Mouse (Mus musculus) embryonic facial prominence, embryonic 12.5 days (tissue): ENCODE data around the gene Sart3. TPM values are rescaled to one million over a fixed set of nuclear protein-coding genes. Genes with fewer than 3 reads are reported as not detected.

Experiments used
- ATAC-seq: fragments of 200-750 bp; cut with Nextera tagmentation; 2 replicates; pipeline ENCODE4 v1.8.0; 2017; ENCODE audit not compliant: insufficient number of reproducible peaks, insufficient read depth, low FRiP score, low TSS enrichment
- H3K27ac ChIP-seq: fragments of 300-500 bp; sonication (generic); 2 replicates; pipeline ENCODE4 v1.5.1; 2016; ENCODE audit warnings: mild to moderate bottlenecking
- H3K27me3 ChIP-seq: fragments of 300-500 bp; sonication (generic); 2 replicates; pipeline ENCODE4 v1.6.1; 2016; ENCODE audit warnings: mild to moderate bottlenecking, moderate library complexity
- H3K36me3 ChIP-seq: fragments of 300-500 bp; sonication (generic); 2 replicates; pipeline ENCODE4 v1.6.1; 2016; ENCODE audit warnings: mild to moderate bottlenecking
- H3K4me1 ChIP-seq: fragments of 300-500 bp; sonication (generic); 2 replicates; pipeline ENCODE4 v1.6.1; 2016
- H3K4me2 ChIP-seq: fragments of 300-500 bp; sonication (generic); replicated peaks from 2 replicates; pipeline ENCODE4 v1.6.1; 2016; ENCODE audit warnings: mild to moderate bottlenecking, moderate library complexity
- H3K4me3 ChIP-seq: fragments of 300-500 bp; sonication (generic); 2 replicates; pipeline ENCODE4 v1.5.1; 2016; ENCODE audit warnings: mild to moderate bottlenecking
- H3K9ac ChIP-seq: fragments of 300-500 bp; sonication (generic); 2 replicates; pipeline ENCODE4 v1.6.1; 2016; ENCODE audit warnings: mild to moderate bottlenecking, moderate library complexity
- H3K9me3 ChIP-seq: fragments of 300-500 bp; sonication (generic); 2 replicates; pipeline ENCODE4 v1.6.1; 2016; ENCODE audit warnings: mild to moderate bottlenecking, moderate library complexity
- WGBS: fragments of 180-500 bp; shearing (Covaris S2); methylation state at CpG from one replicate; pipeline ENCODE4 v1.1.7; 2016; 5-methylcytosine and 5-hydroxymethylcytosine counted together
- polyA plus RNA-seq: library from polyadenylated mRNA; unstranded; fragments of >200 nt; fragmentation: Nextera tagmentation; extraction: Ambion mirVana; gene quantifications from 2 replicates; pipeline ENCODE4 v1.2.1, GENCODE M21; 2016

Gene Sart3
- polyA plus RNA-seq, 1 experiment from 2014 or later, result 87.8 TPM

- H3K4me1 ChIP-seq, result 0 out of 2 replicates have a peak, but pooled peaks cover 4% of the 10 kb centered on the region
- no peak overlapping the region for H3K4me3 ChIP-seq
- H3K27ac ChIP-seq, result no peak overlapping the region
- H3K4me2 ChIP-seq, result no peak overlapping the region
- no peak for ATAC-seq
- H3K9me3 ChIP-seq, result no peaks in the 10 kb centered on the region
- 86% methylated on average over 7 of the region's 7 CpGs for WGBS
- H3K9ac ChIP-seq, result 0 out of 2 replicates have a peak overlapping the region, but pooled peaks have one; percentile 3
- H3K27me3 ChIP-seq, result no peaks in the 10 kb centered on the region
- no peaks in the 10 kb centered on the region for H3K36me3 ChIP-seq
These were observed 41.1 kb downstream of the Sart3 start for GRCm38 (mm10) chr5:113731174-113731573.

- H3K9ac ChIP-seq, result 0 out of 2 replicates have a peak overlapping the region, but pooled peaks have one; percentile 3
- H3K36me3 ChIP-seq, result no peaks in the 10 kb centered on the region
- 64% methylated on average over 7 of the region's 7 CpGs for WGBS
These were observed 41.6 kb downstream of the Sart3 start for GRCm38 (mm10) chr5:113730641-113731121.

DNA sequence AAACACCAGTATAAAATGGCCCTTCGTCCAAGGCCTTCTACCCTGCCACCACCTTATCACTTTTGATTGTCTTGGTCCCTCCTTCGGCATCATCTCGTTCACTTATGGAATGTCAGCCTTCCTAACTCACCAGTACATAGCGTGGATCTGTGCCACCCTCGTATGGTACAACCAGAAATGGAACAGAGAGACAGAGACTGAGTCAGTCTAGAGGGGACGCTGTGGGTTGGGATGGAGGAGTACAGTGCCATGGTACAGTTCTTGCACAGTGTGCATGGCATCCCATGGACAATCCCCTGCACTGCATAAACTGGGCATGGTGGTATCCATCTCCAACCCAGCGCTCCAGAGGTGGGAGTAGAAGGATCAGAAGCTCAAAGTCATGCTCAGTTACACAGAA, 43.6 kb downstream of the Sart3 start:
- no peak for ATAC-seq
- no peak overlapping the region for H3K9ac ChIP-seq
- peaks cover 2% of the 10 kb centered on the region; the same call in 1 of the 2 replicates for H3K27me3 ChIP-seq
- H3K9me3 ChIP-seq, result no peaks in the 10 kb centered on the region
- H3K27ac ChIP-seq, result no peak overlapping the region
- H3K4me3 ChIP-seq, result no peak overlapping the region
- no peak overlapping the region for H3K4me2 ChIP-seq
- 84% methylated on average over 7 of the region's 7 CpGs for WGBS
- H3K4me1 ChIP-seq, result no peaks in the 10 kb centered on the region
- H3K36me3 ChIP-seq, result no peaks in the 10 kb centered on the region

More at GRCm38 (mm10) chr5:113730641-113731121, 41.6 kb downstream of the Sart3 start:
- no peaks in the 10 kb centered on the region for H3K27me3 ChIP-seq
- no peak overlapping the region for H3K27ac ChIP-seq
- no peaks in the 10 kb centered on the region for H3K9me3 ChIP-seq
- ATAC-seq, result no peak
- H3K4me1 ChIP-seq, result 0 out of 2 replicates have a peak, but pooled peaks cover 4% of the 10 kb centered on the region
- H3K4me3 ChIP-seq, result no peak overlapping the region
- H3K4me2 ChIP-seq, result no peak overlapping the region

GRCm38 (mm10) chr5:113728011-113728410, 44.3 kb downstream of the Sart3 start:
- Histone ChIP-seq H3K27me3 (peaks cover 5% of the 10 kb centered on the region), H3K4me3 (no peak overlapping the region), H3K9ac (no peak overlapping the region), H3K4me2 (no peak overlapping the region), H3K27ac (no peak overlapping the region), H3K4me1 (no peaks in the 10 kb centered on the region), H3K36me3 (no peaks in the 10 kb centered on the region), H3K9me3 (no peaks in the 10 kb centered on the region)
- no peak for ATAC-seq
- WGBS, result 47% methylated on average over 7 of the region's 7 CpGs

GRCm38 (mm10) chr5:113727238-113727637, 45.1 kb downstream of the Sart3 start:
- WGBS, result 68% methylated on average over 12 of the region's 12 CpGs
- H3K9me3 ChIP-seq, result no peaks in the 10 kb centered on the region
- H3K9ac ChIP-seq, result no peak overlapping the region
- no peak overlapping the region for H3K4me3 ChIP-seq
- no peak overlapping the region for H3K27ac ChIP-seq
- H3K4me2 ChIP-seq, result no peak overlapping the region
- no peaks in the 10 kb centered on the region for H3K4me1 ChIP-seq
- H3K27me3 ChIP-seq, result peaks cover 5% of the 10 kb centered on the region
- no peak for ATAC-seq
- no peaks in the 10 kb centered on the region for H3K36me3 ChIP-seq

DNA sequence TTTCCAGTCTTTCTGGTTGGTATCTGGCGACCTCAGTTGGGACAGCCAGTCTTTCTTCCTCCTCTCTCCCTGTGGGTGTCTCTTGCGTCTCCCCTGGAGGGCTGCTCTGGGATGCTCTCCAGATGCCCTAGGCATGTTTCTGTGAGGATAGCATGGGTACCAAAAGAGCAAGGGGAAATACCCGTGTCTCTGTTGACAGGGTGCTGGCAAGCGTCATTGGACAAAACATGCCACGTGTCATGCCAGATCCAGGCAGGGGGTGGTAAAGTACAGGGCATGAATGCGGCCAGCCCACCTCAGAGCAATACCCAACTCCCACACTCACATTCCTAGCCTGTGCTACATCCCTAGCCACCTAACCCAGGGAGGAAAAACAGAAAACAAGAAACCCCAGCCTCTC, 45.7 kb downstream of the Sart3 start:
- H3K4me2 ChIP-seq, result no peak overlapping the region
- H3K4me3 ChIP-seq, result no peak overlapping the region
- no peak overlapping the region for H3K27ac ChIP-seq
- no peak overlapping the region for H3K9ac ChIP-seq
- no peaks in the 10 kb centered on the region for H3K4me1 ChIP-seq
- H3K27me3 ChIP-seq, result peaks cover 5% of the 10 kb centered on the region
- no peaks in the 10 kb centered on the region for H3K9me3 ChIP-seq
- no peaks in the 10 kb centered on the region for H3K36me3 ChIP-seq
- ATAC-seq, result no peak
- WGBS, result 67% methylated on average over 6 of the region's 6 CpGs

DNA sequence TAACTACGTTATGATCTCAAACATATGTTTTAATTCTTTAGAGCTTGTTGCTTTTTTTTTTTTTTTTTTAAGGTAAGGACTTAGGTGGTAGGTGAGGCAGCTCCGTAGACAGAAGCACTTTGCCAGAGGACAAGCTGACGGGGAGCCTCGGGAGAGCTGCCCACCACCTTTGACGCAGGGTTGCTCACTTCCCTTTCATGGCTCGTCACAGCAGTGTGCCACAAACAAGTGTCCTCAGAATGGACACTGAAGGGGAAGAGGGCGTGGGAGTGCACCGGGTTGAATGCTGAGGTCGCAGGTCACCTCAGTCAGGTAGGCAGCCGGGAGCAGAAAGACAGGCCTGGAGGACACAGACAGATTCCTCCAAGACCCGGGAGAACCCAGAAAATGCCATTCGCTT, 46.9 kb downstream of the Sart3 start:
- WGBS, result 69% methylated on average over 12 of the region's 12 CpGs
- no peak overlapping the region for H3K9ac ChIP-seq
- H3K4me2 ChIP-seq, result no peak overlapping the region
- H3K4me1 ChIP-seq, result no peaks in the 10 kb centered on the region
- no peak for ATAC-seq
- H3K27me3 ChIP-seq, result peaks cover 5% of the 10 kb centered on the region
- no peak overlapping the region for H3K4me3 ChIP-seq
- no peaks in the 10 kb centered on the region for H3K36me3 ChIP-seq
- no peak overlapping the region for H3K27ac ChIP-seq
- no peaks in the 10 kb centered on the region for H3K9me3 ChIP-seq

GRCm38 (mm10) chr5:113724446-113724845, 47.9 kb downstream of the Sart3 start, which contains the start of gene 1700069L16Rik:
Gene 1700069L16Rik (minus strand): TSS chr5:113724772.
- 3% methylated on average over 15 of the region's 15 CpGs for WGBS
- Histone ChIP-seq H3K27me3 (peaks cover 5% of the 10 kb centered on the region), H3K4me2 (no peak within 1 kb of the TSS), H3K9me3 (no peaks in the 10 kb centered on the region), H3K36me3 (no peaks in the 10 kb centered on the region), H3K4me3 (no peak within 1 kb of the TSS), H3K27ac (no peak within 1 kb of the TSS), H3K4me1 (no peaks in the 10 kb centered on the region), H3K9ac (no peak within 1 kb of the TSS)
- no peak for ATAC-seq

DNA sequence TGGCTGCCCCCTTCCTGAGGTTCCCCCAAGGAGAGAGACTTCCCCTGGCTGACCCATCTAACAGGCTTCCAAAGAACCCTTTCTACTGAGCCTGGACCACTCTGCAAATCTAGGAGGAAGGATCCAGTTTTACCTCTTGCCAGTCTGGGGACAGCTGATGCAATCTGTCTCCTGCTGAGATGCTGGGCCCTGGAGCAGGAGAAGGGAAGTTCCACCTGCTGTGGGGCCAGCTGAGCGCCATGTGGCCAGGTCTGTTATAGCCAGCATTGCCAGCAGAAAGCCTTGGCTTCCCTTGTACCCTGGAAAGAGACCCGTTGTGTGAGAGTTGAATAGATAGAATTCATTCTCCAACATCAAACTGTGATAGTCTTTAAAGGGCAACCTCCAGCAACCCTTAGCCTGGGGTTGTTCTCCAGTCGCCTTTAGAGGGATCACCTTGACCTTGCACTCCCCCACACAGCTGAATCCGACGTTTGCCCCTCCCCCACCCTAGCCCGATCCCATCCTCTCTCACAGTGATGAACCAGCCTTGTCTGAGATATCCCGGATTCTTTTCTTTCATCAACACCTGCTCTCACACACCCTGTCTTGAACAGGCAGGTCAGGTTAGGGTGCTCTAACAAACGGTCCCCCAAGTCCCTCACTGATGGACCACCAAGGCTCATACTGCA, 48.6 kb downstream of the Sart3 start:
- 36% methylated on average over 8 of the region's 8 CpGs for WGBS
- Histone ChIP-seq H3K27me3 (peaks cover 6% of the 10 kb centered on the region), H3K9me3 (no peaks in the 10 kb centered on the region), H3K4me1 (no peaks in the 10 kb centered on the region), H3K4me3 (no peak overlapping the region), H3K27ac (no peak overlapping the region), H3K9ac (no peak overlapping the region), H3K4me2 (no peak overlapping the region), H3K36me3 (no peaks in the 10 kb centered on the region)
- ATAC-seq, result no peak

- no peak overlapping the region for H3K4me3 ChIP-seq
- ATAC-seq, result no peak
- no peaks in the 10 kb centered on the region for H3K9me3 ChIP-seq
- no peak overlapping the region for H3K27ac ChIP-seq
- no peak overlapping the region for H3K9ac ChIP-seq
- H3K4me1 ChIP-seq, result no peaks in the 10 kb centered on the region
- WGBS, result 89% methylated on average over 9 of the region's 10 CpGs
- H3K4me2 ChIP-seq, result no peak overlapping the region
- H3K36me3 ChIP-seq, result no peaks in the 10 kb centered on the region
- H3K27me3 ChIP-seq, result peaks cover 10% of the 10 kb centered on the region
These were observed 49.9 kb downstream of the Sart3 start for GRCm38 (mm10) chr5:113722224-113723013.

DNA sequence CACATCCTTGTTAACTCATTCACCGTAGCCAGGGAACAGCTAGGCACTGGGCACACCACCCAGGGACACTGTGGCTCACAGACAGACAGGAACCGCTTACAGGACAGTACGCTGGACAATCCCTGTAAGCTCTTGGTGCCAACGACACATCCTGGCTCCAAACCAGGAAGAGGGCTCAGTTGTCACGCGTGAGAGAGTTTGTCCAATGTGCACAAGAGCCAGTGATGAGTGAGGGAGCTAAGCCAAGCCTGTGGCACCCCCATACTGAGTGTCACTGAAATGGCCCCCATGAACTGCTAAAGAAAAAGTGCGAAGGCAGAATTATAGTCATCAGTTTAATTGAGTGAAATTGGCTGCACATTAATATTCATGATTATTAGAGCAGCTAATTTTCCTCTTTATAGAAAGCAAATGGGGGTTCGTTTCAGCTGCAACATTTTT, 53.1 kb downstream of the Sart3 start:
- Histone ChIP-seq H3K27ac (no peak overlapping the region), H3K9me3 (no peaks in the 10 kb centered on the region), H3K27me3 (peaks cover 10% of the 10 kb centered on the region), H3K4me3 (no peak overlapping the region), H3K9ac (no peak overlapping the region), H3K36me3 (no peaks in the 10 kb centered on the region), H3K4me2 (no peak overlapping the region), H3K4me1 (no peaks in the 10 kb centered on the region)
- no peak for ATAC-seq
- WGBS, result 84% methylated on average over 8 of the region's 8 CpGs
